In genomic region chr6:90802058-90802457, GRCm38 (mm10) we compare ENCODE assay signal across 15 mouse cellular contexts.
A peak's percentile ranks its signal among the peaks of the same experiment; 100 is the strongest.
DNase-seq lines count a peak whose midpoint lies in the region; ATAC-seq and TF ChIP-seq lines count a peak whose summit lies in the region.
"Had no signal": no experiment of that assay in that cellular context is flagged by ENCODE, and none has a peak within 500 bp of the region (broad histone marks: within the 10 kb centered on the region; RNA-seq: fewer than 3 reads in every experiment).

No protein-coding gene starts in this region.

- peaks cover 63% of the 10 kb centered on the region for H3K4me1 ChIP-seq in heart, embryonic 15.5 days (replicated peaks)
- H3K4me1 ChIP-seq in midbrain, embryonic 16.5 days (ENCODE audit: control insufficient read depth, insufficient read depth, low read length) = peaks cover 18% of the 10 kb centered on the region
- peaks cover 13% of the 10 kb centered on the region for H3K4me1 ChIP-seq in midbrain, embryonic 14.5 days (ENCODE audit: control insufficient read depth, insufficient read depth, low read length)
- H3K4me1 ChIP-seq in lung, postnatal 0 days (ENCODE audit: insufficient read depth, low read depth, low read length) = no peaks in the 10 kb centered on the region
- H3K4me1 ChIP-seq: limb, embryonic 12.5 days had no signal

- no peak overlapping the region for H3K4me3 ChIP-seq in heart, embryonic 15.5 days
- H3K4me3 ChIP-seq in midbrain, embryonic 16.5 days (ENCODE audit: low read depth, low read length) = no peak overlapping the region
- H3K4me3 ChIP-seq in midbrain, embryonic 14.5 days (replicated peaks; ENCODE audit: low read depth, low read length) = no peak overlapping the region
- no peak overlapping the region for H3K4me3 ChIP-seq in lung, postnatal 0 days (ENCODE audit: low read depth, low read length)
- H3K4me3 ChIP-seq: heart, embryonic 10.5 days; limb, embryonic 12.5 days; megakaryocyte, embryonic 14.5 days had no signal

- no peak for TF ChIP-seq CTCF in lung, postnatal 0 days (IDR thresholded peaks at IDR 0.05)

- DNase-seq in heart, postnatal 36 days = no peak
- DNase-seq in midbrain, embryonic 14.5 days = no peak
- DNase-seq in lung, postnatal 0 days (ENCODE audit: low spot score) = peak; percentile 88
- no peak for DNase-seq in left cerebral cortex, postnatal 10 days (ENCODE audit: extremely low spot score in 1 of 2, low spot score in 2 of 2)
- DNase-seq in adrenal gland, adult 18-20 months (ENCODE audit: low spot score in 2 of 2) = no peak
- DNase-seq: gastrocnemius, postnatal 25 days; heart, postnatal 4 days; kidney, adult 11 months; kidney, postnatal 10 days had no signal

- intact Hi-C loops in heart, postnatal 36 days (cut with DNase I) = no loop called here
- intact Hi-C loops in left cerebral cortex, postnatal 10 days (cut with DNase I) = no loop called here

- H3K27me3 ChIP-seq in heart, embryonic 15.5 days = no peaks in the 10 kb centered on the region
- H3K27me3 ChIP-seq in midbrain, embryonic 16.5 days (ENCODE audit: control insufficient read depth, insufficient read depth, low read depth, low read length) = no peaks in the 10 kb centered on the region
- no peaks in the 10 kb centered on the region for H3K27me3 ChIP-seq in midbrain, embryonic 14.5 days (ENCODE audit: control insufficient read depth, insufficient read depth, low read length)
- H3K27me3 ChIP-seq in lung, postnatal 0 days (replicated peaks; ENCODE audit: insufficient read depth, low read length) = no peaks in the 10 kb centered on the region
- H3K27me3 ChIP-seq: limb, embryonic 12.5 days had no signal

- no peak overlapping the region for H3K4me2 ChIP-seq in heart, embryonic 15.5 days
- no peak overlapping the region for H3K4me2 ChIP-seq in midbrain, embryonic 16.5 days (ENCODE audit: low read length)
- H3K4me2 ChIP-seq in midbrain, embryonic 14.5 days (ENCODE audit: low read length) = no peak overlapping the region
- no peak overlapping the region for H3K4me2 ChIP-seq in lung, postnatal 0 days (replicated peaks; ENCODE audit: low read depth, low read length)
- H3K4me2 ChIP-seq: limb, embryonic 12.5 days had no signal

- H3K9me3 ChIP-seq in heart, embryonic 15.5 days (replicated peaks) = no peaks in the 10 kb centered on the region
- H3K9me3 ChIP-seq in midbrain, embryonic 16.5 days (replicated peaks; ENCODE audit: control insufficient read depth, low read length, poor library complexity, severe bottlenecking) = no peaks in the 10 kb centered on the region
- H3K9me3 ChIP-seq in midbrain, embryonic 14.5 days (ENCODE audit: control insufficient read depth, low read length) = no peaks in the 10 kb centered on the region
- no peaks in the 10 kb centered on the region for H3K9me3 ChIP-seq in lung, postnatal 0 days (ENCODE audit: low read length)
- H3K9me3 ChIP-seq: heart, embryonic 10.5 days; limb, embryonic 12.5 days had no signal

- peak; percentile 40; the same call in 1 of the 2 replicates for TF ChIP-seq EP300 in lung, postnatal 0 days (IDR thresholded peaks at IDR 0.05)

- no peak for ATAC-seq in heart, embryonic 15.5 days (replicated peaks; ENCODE audit: insufficient number of reproducible peaks, insufficient read depth, low FRiP score, low read depth)
- ATAC-seq in midbrain, embryonic 16.5 days = no peak
- ATAC-seq in midbrain, embryonic 14.5 days (ENCODE audit: low FRiP score, low TSS enrichment) = no peak
- ATAC-seq in lung, postnatal 0 days = peak; percentile 80

- no peak overlapping the region for H3K9ac ChIP-seq in heart, embryonic 15.5 days
- H3K9ac ChIP-seq in midbrain, embryonic 16.5 days (ENCODE audit: low read depth, low read length) = no peak overlapping the region
- no peak overlapping the region for H3K9ac ChIP-seq in midbrain, embryonic 14.5 days (replicated peaks; ENCODE audit: low read length)
- no peak overlapping the region for H3K9ac ChIP-seq in lung, postnatal 0 days (replicated peaks; ENCODE audit: low read depth)
- H3K9ac ChIP-seq: limb, embryonic 12.5 days; liver, embryonic 14.5 days had no signal

- H3K27ac ChIP-seq in heart, embryonic 15.5 days = peak overlapping the region; percentile 18; the same call in 1 of the 2 replicates
- H3K27ac ChIP-seq in midbrain, embryonic 16.5 days (ENCODE audit: low read length) = peak overlapping the region; percentile 3; the same call in 1 of the 2 replicates
- H3K27ac ChIP-seq in midbrain, embryonic 14.5 days (replicated peaks; ENCODE audit: low read depth, low read length) = no peak overlapping the region
- H3K27ac ChIP-seq in lung, postnatal 0 days (ENCODE audit: low read length) = peak overlapping the region; percentile 76
- H3K27ac ChIP-seq: heart, embryonic 10.5 days; limb, embryonic 12.5 days; liver, embryonic 14.5 days had no signal

- 74% methylated on average over 3 of the region's 3 CpGs for WGBS in heart, embryonic 15.5 days
- 72% methylated on average over 3 of the region's 3 CpGs for WGBS in midbrain, embryonic 16.5 days
- WGBS in midbrain, embryonic 14.5 days = 85% methylated on average over 3 of the region's 3 CpGs
- 55% methylated on average over 3 of the region's 3 CpGs for WGBS in lung, postnatal 0 days

- H3K36me3 ChIP-seq in heart, embryonic 15.5 days = no peaks in the 10 kb centered on the region
- H3K36me3 ChIP-seq in midbrain, embryonic 16.5 days (ENCODE audit: control insufficient read depth, insufficient read depth, low read length) = no peaks in the 10 kb centered on the region
- no peaks in the 10 kb centered on the region for H3K36me3 ChIP-seq in midbrain, embryonic 14.5 days (ENCODE audit: control insufficient read depth, insufficient read depth, low read length)
- H3K36me3 ChIP-seq in lung, postnatal 0 days (ENCODE audit: insufficient read depth, low read length) = no peaks in the 10 kb centered on the region
- H3K36me3 ChIP-seq: heart, embryonic 10.5 days; limb, embryonic 12.5 days had no signal
